Mouse (Mus musculus): ENCODE measurements around the gene Mllt11. TPM values are rescaled to one million over a fixed set of nuclear protein-coding genes. Genes with fewer than 3 reads are reported as not detected.

Gene Mllt11
- 3.5 and 4.2 TPM in 2 replicates for polyA plus RNA-seq (2015; fragmentation: Nextera tagmentation; extraction: Ambion mirVana)

DNA sequence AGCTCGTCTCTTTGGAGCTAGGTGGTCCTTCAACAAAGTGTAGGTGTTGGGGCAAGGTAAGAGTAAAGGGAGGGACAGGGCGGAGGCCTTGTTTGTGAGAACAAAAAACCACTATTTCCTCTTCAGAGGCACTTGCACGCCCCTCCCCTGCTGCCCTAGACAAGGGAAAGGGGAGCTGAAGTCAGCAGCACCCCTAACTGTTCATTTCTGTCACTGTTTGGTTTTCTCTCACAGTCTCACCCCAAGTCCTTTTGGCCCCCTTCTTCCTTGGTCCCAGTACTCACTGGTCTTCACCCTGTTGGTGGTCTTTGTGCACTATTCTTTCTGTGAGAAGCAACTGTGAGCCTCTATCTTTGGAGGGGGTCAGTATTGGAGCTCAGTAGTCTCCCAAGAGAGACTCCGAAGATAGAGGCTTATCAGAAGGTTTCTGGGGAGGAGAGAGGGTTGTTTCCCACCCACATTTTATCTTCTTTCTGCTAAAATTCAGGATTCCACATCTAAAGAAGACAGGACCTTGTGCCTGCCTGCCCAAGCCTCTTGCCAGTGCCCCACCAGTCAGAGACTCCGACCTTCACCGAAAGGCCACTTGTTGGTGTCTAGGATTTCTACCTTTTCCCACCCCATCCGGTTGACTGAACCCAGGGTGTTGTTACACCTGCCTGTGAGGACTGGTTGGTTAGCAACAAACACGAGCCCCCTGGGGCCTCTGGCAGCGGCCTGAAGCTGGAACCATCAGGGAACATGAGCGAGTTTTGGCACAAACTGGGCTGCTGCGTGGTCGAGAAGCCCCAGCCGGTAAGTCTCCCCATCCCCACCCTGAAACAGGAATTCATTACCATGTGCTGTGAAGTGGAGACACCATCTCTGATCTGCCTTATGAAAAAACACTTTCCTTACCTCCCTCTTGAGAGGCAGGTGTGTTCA lies at the start of gene Mllt11:
Gene Mllt11 (minus strand): TSS at position 874 of the 924 bp plus-strand sequence.

DNA sequence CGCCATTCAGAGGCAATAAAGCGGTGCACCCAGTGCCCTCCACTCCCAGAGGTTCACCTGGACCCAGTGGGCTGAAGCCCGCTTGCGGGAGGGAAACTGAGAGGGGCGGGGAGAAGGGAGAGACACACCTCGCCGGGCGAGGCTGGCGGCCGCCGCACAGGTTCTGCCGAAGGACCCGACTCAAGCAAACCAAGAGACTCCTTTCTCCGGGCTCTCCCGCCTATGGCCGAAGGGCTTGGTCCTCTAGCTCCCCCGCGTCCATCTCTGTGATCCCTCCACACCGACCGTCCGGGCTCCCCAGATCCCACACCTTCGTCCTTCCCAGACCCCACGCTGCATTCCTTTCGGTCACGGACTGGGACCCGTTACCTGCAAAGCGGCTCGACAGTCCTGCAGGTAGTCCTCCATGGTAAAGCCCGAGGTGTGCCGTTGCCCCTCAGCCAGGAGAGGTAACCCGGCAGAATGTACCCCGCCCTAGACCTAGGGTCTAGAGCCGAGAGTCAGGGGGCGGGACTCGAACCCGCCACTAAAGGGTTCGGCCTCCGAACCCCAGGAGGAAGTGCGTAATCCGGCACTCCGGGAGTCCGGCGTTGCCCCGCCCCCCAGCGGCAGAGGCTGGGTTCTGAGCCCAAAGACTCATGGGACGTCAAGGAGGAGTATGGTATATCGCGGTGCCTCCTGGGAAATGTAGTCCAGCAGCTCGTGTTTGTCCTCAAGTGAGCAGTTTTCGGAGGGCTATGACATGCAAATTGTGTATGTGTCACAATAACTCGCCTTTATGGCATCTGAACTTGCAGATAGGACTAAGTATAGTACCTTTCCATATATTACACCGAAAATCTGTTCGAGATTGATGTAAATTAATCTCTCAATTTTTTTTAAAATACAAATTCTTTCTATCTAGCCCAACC lies 49.5 kb upstream of the Mllt11 start, which contains the start of the genes Mindy1 and Prune1:
Gene Mindy1 (plus strand): TSS at position 130 of the 911 bp plus-strand sequence.
Gene Prune1 (minus strand): TSS at position 861 of the 911 bp plus-strand sequence.

DNA sequence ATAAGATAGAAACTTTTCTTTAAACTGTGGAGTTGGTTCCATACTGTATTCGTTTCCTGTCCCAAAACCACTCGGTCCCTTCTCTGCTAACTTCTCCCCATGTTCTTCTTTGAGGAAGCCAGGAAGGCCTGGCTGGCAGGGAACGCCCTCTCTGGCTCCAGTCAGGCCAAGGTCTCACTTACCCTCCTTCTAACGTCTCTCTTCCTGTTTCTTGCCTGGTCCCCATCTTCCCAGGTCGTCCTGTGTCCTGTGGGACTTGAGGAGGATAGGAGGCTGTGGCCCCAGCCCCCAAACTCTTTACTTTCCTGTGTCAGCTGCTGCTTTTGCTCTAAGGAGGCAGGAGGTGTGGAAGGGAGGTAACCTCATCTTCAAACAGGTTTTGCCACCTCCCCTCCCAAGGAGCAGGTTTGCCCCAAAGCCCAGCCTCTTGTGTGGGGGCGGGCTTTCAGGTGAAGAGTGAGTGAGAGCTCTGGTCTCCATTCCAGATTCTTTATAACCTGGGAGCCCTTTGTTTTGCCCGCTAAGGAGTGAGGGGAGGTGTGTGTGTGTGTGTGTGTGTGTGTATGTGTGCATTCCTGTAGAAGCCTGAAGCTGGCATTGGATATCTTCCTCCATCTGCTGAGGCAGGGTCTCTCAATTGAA lies 18.9 kb upstream of the Mllt11 start, which contains the start of gene Bnipl:
Gene Bnipl (minus strand): TSS at position 411 of the 642 bp plus-strand sequence.

DNA sequence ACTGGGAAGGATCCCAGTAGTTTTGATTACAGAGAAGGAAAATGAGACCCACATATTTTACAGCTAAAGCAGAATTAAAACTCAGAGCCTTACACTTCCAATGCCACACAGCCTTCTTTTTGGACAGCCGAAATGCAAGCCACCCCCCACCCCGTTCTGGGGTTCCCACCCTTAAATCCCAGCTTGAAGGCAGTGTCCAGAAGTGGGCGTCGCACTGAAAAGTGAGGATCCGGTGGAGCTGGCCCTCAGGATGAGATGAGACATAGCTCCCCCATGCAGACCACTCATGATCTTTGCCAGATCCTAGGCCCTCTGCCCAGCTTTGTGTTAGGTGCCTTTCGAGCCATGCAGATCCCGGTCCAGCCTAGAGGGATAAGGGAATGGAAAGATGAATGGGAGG lies 9.5 kb upstream of the Mllt11 start, which contains the start of gene Gm128:
Gene Gm128 (minus strand): TSS at position 101 of the 400 bp plus-strand sequence.

DNA sequence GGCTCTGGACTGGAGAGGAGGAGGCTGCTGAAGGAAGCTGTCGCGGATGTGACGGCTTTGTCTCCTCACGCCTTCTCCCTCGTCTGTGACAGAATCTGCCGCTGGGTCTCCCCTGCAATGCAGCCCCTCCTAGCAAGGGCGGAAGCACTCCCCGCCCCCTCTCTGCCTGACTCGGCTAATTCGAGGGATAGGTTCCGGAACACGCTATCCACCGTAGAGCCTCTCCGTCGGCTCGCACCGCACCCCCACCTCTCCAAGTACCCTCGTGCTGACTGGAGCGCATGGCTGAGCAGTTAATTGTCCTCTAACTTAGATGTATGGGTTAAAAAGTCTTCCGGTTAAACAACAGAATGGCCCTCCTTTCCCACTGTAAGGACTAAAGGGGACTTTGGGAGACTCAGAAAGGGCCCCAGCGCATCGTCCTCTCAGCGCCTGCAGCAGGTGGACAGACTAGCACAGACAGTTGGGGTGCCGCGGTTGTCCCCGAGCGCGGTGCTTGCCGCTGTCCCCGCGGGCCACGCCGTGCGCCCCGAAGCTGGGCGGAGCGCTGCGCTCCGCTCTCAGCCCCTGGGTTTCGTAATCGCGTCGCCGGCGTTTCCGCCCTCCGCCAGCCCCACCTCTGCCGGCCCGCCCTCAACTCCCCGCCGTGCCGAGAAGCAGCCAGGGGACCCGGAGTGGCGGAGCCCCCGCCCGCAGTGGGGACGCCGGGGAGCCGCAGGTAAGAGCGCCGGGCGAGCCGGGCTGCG lies 3.6 kb downstream of the Mllt11 start, which contains the start of gene Cdc42se1:
Gene Cdc42se1 (plus strand): TSS at position 585 of the 746 bp plus-strand sequence.

DNA sequence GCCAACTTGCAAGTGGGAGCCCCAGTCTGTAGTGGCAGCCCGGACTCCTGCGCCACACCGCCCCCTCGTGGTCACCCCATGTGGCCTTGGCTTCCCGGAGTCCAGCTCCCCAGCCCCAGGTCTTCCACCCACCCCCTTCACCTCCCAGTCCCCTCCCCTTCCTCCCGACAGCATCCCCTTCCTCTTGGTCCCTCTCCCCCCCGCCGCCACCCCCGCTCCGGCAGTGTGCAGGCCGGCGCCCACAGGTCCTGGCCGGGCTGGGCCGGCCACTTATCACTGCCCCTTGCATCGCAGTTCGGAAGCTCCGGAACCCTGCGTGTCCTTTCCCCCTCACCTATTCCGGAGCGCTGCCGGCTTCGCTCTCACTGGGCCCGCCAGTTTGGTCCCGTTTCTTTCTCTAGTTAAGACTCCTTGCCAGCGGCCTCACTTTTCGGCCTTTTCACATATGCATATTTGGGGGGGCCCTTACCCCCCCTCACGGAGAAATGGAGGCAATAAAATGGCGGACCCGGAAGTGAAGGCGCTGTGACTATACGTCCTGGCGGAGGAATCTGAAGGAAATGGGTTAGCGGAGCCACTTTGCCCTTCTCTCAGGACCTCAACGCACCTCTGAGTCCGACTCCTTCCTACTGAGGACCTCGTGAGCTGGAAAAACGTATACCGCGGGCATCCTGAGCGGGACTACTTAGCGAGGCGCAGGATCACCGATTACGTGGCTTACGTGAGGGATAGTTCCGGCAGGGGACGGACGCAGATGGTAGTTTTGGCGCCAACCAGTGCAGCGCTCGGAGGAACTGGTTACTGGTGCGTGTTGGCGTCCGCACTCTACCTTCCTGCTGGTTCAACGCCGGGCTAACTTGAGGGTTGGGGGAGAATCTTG lies 14.5 kb downstream of the Mllt11 start, which contains the start of gene Gabpb2:
Gene Gabpb2 (minus strand): TSS at position 662 of the 880 bp plus-strand sequence.

Other genes starting within 250 kb of the Mllt11 start
- gene Zfp687, start 216.7 kb downstream of the Mllt11 start, polyA plus RNA-seq (2015; fragmentation: Nextera tagmentation; extraction: Ambion mirVana) = 9.0 and 9.9 TPM in 2 replicates
- 183 and 187 TPM in 2 replicates for gene Psmd4, start 189.6 kb downstream of the Mllt11 start, polyA plus RNA-seq (2015; fragmentation: Nextera tagmentation; extraction: Ambion mirVana)
- 13.8 and 15.1 TPM in 2 replicates for gene Pip5k1a, start 125.2 kb downstream of the Mllt11 start, polyA plus RNA-seq (2015; fragmentation: Nextera tagmentation; extraction: Ambion mirVana)
- gene Vps72, start 121.1 kb downstream of the Mllt11 start, polyA plus RNA-seq (2015; fragmentation: Nextera tagmentation; extraction: Ambion mirVana) = 49.8 and 56.7 TPM in 2 replicates
- gene Tmod4, start 107.7 kb downstream of the Mllt11 start, polyA plus RNA-seq (2015; fragmentation: Nextera tagmentation; extraction: Ambion mirVana) = 1.3 and 2.1 TPM in 2 replicates
- gene Scnm1, start 98.2 kb downstream of the Mllt11 start, polyA plus RNA-seq (2015; fragmentation: Nextera tagmentation; extraction: Ambion mirVana) = 42.9 and 44.7 TPM in 2 replicates
- 7.0 and 9.5 TPM in 2 replicates for gene Lysmd1, start 98.1 kb downstream of the Mllt11 start, polyA plus RNA-seq (2015; fragmentation: Nextera tagmentation; extraction: Ambion mirVana)
- 22.2 and 26.2 TPM in 2 replicates for gene Tnfaip8l2, start 89.8 kb downstream of the Mllt11 start, polyA plus RNA-seq (2015; fragmentation: Nextera tagmentation; extraction: Ambion mirVana)
- gene Sema6c, start 71.7 kb downstream of the Mllt11 start, polyA plus RNA-seq (2015; fragmentation: Nextera tagmentation; extraction: Ambion mirVana) = 0.72 and 0.96 TPM in 2 replicates
- gene Gabpb2, start 14.3 kb downstream of the Mllt11 start, polyA plus RNA-seq (2015; fragmentation: Nextera tagmentation; extraction: Ambion mirVana) = 10.6 and 10.9 TPM in 2 replicates
- gene Cdc42se1, start 3.4 kb downstream of the Mllt11 start, polyA plus RNA-seq (2015; fragmentation: Nextera tagmentation; extraction: Ambion mirVana) = 62.9 and 76.5 TPM in 2 replicates
- gene Gm128, start 9.4 kb upstream of the Mllt11 start, polyA plus RNA-seq (2015; fragmentation: Nextera tagmentation; extraction: Ambion mirVana) = 0.31 and 0.46 TPM in 2 replicates
- gene Bnipl, start 19.0 kb upstream of the Mllt11 start, polyA plus RNA-seq (2015; fragmentation: Nextera tagmentation; extraction: Ambion mirVana) = not detected in 2 replicates
- gene Mindy1, start 49.2 kb upstream of the Mllt11 start, polyA plus RNA-seq (2015; fragmentation: Nextera tagmentation; extraction: Ambion mirVana) = 28.2 and 36.1 TPM in 2 replicates
- gene Prune1, start 49.9 kb upstream of the Mllt11 start, polyA plus RNA-seq (2015; fragmentation: Nextera tagmentation; extraction: Ambion mirVana) = 7.8 and 8.4 TPM in 2 replicates
- 3.6 and 4.8 TPM in 2 replicates for gene Anxa9, start 75.0 kb upstream of the Mllt11 start, polyA plus RNA-seq (2015; fragmentation: Nextera tagmentation; extraction: Ambion mirVana)
- gene Cers2, start 82.6 kb upstream of the Mllt11 start, polyA plus RNA-seq (2015; fragmentation: Nextera tagmentation; extraction: Ambion mirVana) = 99.7 and 109 TPM in 2 replicates
- 12.7 TPM in 2 replicates for gene Setdb1, start 125.0 kb upstream of the Mllt11 start, polyA plus RNA-seq (2015; fragmentation: Nextera tagmentation; extraction: Ambion mirVana)
- gene 4930558C23Rik, start 170.7 kb upstream of the Mllt11 start, polyA plus RNA-seq (2015; fragmentation: Nextera tagmentation; extraction: Ambion mirVana) = not detected in 2 replicates
- gene Arnt, start 202.2 kb upstream of the Mllt11 start, polyA plus RNA-seq (2015; fragmentation: Nextera tagmentation; extraction: Ambion mirVana) = 15.8 and 16.3 TPM in 2 replicates

All from spleen, postnatal 0 days (tissue).